Mouse (Mus musculus) heart, adult 18-20 months (tissue): ENCODE data around the gene Slc6a20b. TPM values are rescaled to one million over a fixed set of nuclear protein-coding genes. Genes with fewer than 3 reads are reported as not detected.
A peak's percentile ranks its signal among the peaks of the same experiment; 100 is the strongest.
"Not testable (repeated sequence)": the region's sequence is repeated elsewhere in the genome, so short reads cannot be mapped to it uniquely, and the experiment has no call there.

Experiments
- DNase-seq, 2 experiments: peaks; one replicate each; pipeline ENCODE4 v3.0.0; 2021 to 2022; ENCODE audit warnings: mixed read lengths in 1 of 2
- long read RNA-seq, 2 experiments: library from polyadenylated mRNA; stranded (forward); transcript quantifications; one replicate each; pipeline ENCODE4 v2.0.0; 2021
- total RNA-seq, 2 experiments: library from RNA; stranded (reverse); gene quantifications; 2 replicates each; pipeline ENCODE4 v1.2.3; 2021

Slc6a20b gene
- total RNA-seq, result not detected
- long read RNA-seq, experiment 1, result 0 reads
- long read RNA-seq, experiment 2, result 0 reads

- DNase-seq, result no peak
Observed at GRCm38 (mm10) chr9:123632281-123632680, at the start of gene Slc6a20b. Gene Slc6a20b, minus strand, starts transcription at chr9:123632565.

DNA sequence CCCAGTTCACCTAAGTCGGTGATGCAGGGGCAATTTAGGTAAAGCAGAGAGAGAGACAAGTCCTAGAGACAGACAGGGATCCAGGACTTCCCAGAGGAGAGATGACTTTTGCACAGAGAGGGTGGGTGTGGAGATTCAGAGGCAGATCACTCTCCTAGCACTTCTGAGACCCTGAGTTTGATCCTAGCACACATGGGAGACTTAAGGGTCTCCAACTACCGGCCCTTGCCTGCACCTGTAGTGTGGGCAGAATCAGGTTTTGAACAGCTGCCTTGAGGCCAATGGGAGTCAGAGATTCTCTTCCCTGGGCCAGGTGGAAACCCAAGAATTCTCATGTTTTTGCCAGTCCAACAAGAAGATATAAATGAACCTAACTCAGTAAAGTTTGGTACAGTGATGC lies 46.8 kb upstream of the Slc6a20b start:
- no peak for DNase-seq

GRCm38 (mm10) chr9:123678327-123679105 lies 46.2 kb upstream of the Slc6a20b start, which contains the start of the genes Ccr9 and Slc6a20a:
Gene Ccr9, plus strand, starts transcription at chr9:123678439.
Gene Slc6a20a, minus strand, starts transcription at chr9:123678885.
- DNase-seq, result peak in 1 of 2 experiments; percentile 5

GRCm38 (mm10) chr9:123665645-123666044 lies 33.3 kb upstream of the Slc6a20b start:
- peak; percentile 3 to 54 for DNase-seq

DNA sequence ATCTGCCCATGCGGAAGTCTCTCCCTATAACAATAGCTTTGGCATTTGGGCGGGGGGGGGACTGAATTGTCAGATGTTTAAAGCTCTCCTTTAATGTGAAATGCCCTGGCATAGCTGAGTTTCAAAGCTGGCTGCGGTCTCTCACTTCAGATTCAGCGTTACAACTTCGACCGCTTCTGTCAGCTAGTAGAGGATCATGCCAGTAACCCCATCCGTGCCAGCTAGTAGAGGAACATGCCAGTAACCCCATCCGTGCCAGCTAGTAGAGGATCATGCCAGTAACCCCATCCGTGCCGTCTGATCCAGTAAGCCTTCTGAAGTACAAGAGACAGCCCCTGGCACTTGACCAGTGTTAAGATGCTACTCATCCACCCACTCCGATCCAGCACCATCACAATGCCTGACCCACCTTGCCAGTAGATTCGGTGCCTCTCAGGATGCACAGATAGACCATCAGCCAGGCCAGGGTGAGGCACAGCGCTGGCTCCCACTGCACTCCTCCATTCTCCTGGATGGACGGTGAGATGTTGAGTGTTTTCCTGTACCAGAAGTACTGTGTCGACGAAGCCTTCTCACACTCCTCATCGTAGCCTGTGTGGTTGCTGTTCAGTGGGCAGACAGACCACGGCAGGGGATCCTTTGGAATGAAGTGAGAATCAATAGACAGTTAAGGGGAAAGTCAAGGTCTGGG lies 27.8 kb upstream of the Slc6a20b start:
- not testable (repeated sequence) for DNase-seq

GRCm38 (mm10) chr9:123658981-123659380 lies 26.6 kb upstream of the Slc6a20b start:
- DNase-seq, result no peak

GRCm38 (mm10) chr9:123657457-123657856 lies 25.1 kb upstream of the Slc6a20b start:
- no peak for DNase-seq

GRCm38 (mm10) chr9:123651369-123651768 lies 19.0 kb upstream of the Slc6a20b start:
- no peak for DNase-seq

- DNase-seq, result no peak
Observed at GRCm38 (mm10) chr9:123649785-123650511, 17.6 kb upstream of the Slc6a20b start.

GRCm38 (mm10) chr9:123640106-123640505 lies 7.7 kb upstream of the Slc6a20b start:
- DNase-seq, result no peak

GRCm38 (mm10) chr9:123638668-123639089 lies 6.3 kb upstream of the Slc6a20b start:
- DNase-seq, result peak; percentile 18 to 25

- DNase-seq, result no peak
Observed at GRCm38 (mm10) chr9:123638231-123638630, 5.9 kb upstream of the Slc6a20b start.

DNA sequence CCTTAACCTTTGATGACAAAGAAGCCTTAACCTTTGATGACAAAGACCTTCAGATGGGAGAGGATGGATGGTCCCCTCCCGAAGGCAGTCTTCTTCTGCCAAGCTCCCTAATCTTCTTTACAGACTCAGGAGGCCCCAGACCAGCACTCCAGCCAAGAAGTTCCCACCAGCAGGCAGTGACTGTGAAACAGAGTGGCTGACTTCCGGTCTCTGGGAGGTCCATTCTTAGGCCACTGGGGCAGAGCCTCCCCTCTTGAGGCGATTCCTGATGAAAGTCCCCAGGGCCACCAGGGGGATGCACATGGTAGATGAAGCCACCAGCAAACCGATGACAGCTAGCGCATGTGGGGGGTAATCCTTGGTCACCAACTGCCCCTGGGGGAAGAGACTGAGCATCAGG lies 4.4 kb upstream of the Slc6a20b start:
- no peak for DNase-seq

DNA sequence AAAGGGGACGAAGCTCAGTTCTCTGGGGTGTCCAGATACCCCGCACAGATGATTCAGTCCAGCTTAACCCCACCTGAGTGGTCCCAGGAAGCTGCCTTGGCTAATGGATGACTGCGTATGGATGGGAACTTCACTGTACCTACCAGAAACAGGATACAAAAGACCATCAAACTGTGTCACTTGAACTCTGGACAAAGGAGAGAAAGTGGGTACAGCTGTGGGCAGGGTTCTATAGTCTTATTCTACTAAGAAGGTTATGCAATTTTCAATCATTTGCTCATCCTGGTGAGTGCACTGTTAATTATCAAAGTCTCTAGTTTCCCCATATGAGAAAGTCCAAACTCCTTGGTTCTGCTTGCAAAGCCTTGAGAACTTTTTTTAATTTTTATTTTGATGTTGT lies 628 bp upstream of the Slc6a20b start:
- no peak for DNase-seq

- DNase-seq, result no peak
Observed at GRCm38 (mm10) chr9:123631666-123632065, 699 bp downstream of the Slc6a20b start.

DNA sequence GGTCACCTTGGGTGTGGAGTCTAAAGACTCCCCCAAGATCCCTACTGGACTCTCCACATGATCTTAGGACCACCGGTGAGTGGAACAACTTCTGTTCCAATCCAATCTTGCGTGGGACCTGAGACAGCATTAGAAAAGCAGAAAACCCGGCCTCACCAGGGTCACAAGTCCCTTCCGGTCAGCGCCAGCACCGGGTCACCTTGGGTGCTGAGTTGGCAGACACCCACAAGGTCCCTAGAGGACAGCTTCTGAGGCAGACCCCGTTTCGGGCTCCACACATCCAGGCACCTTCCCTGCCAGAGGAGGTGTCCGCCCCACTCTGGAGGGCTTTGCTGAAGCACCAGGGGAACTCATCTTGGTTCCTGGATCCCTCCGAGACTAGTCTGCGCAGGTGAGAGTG lies 6.5 kb downstream of the Slc6a20b start:
- DNase-seq, result no peak

GRCm38 (mm10) chr9:123624741-123625140 lies 7.6 kb downstream of the Slc6a20b start:
- DNase-seq, result no peak

- no peak for DNase-seq
Observed at GRCm38 (mm10) chr9:123620311-123621098, 11.9 kb downstream of the Slc6a20b start.

- no peak for DNase-seq
Observed at GRCm38 (mm10) chr9:123601529-123601928, 30.8 kb downstream of the Slc6a20b start.

- DNase-seq, result no peak
Observed at GRCm38 (mm10) chr9:123597376-123597775, 35.0 kb downstream of the Slc6a20b start.

- DNase-seq, result no peak
Observed at GRCm38 (mm10) chr9:123596910-123597309, 35.5 kb downstream of the Slc6a20b start.

GRCm38 (mm10) chr9:123595194-123595593 lies 37.2 kb downstream of the Slc6a20b start:
- DNase-seq, result no peak
